Mouse (Mus musculus) liver, postnatal 0 days (tissue): ENCODE measurements around the gene Stat1.

Experiments
- CTCF ChIP-seq: sonication (generic); IDR thresholded peaks from 2 replicates; pipeline ENCODE4 v1.5.1; 2016; ENCODE audit warnings: antibody characterized with exemption, low read depth
- EP300 ChIP-seq: IDR thresholded peaks from 2 replicates; pipeline ENCODE4 v1.6.1; 2016; ENCODE audit warnings: antibody characterized with exemption, low read depth, mild to moderate bottlenecking

GRCm38 (mm10) chr1:52087128-52087527, 32.1 kb upstream of the Stat1 start:
- TF ChIP-seq CTCF = no peak
- TF ChIP-seq EP300 = no peak
